Mouse (Mus musculus) forebrain, embryonic 15.5 days (tissue): Measurements from ENCODE around the gene Smad5. TPM values are rescaled to one million over a fixed set of nuclear protein-coding genes. Genes with fewer than 3 reads are reported as not detected.

Experiments used
- polyA plus RNA-seq: library from polyadenylated mRNA; unstranded; fragments of >200 nt; fragmentation: Nextera tagmentation; extraction: Ambion mirVana; gene quantifications from 2 replicates; pipeline ENCODE4 v1.2.1, GENCODE M21; 2015

Smad5 gene
- polyA plus RNA-seq, 1 experiment from 2014 or later = 32.9 TPM

Other genes with a start within 250 kb of the Smad5 start
- gene Il9, start 220.8 kb upstream of the Smad5 start, polyA plus RNA-seq = not detected in 2 replicates
- gene Fbxl21, start 180.5 kb upstream of the Smad5 start, polyA plus RNA-seq = 2.4 and 2.9 TPM in 2 replicates
- not detected in 2 replicates for gene Lect2, start 154.5 kb upstream of the Smad5 start, polyA plus RNA-seq
- 3.6 and 3.9 TPM in 2 replicates for gene Tgfbi, start 93.5 kb upstream of the Smad5 start, polyA plus RNA-seq
- 0.74 and 0.98 TPM in 2 replicates for gene Gm45623, start 50.8 kb downstream of the Smad5 start, polyA plus RNA-seq
- 3.7 and 3.9 TPM in 2 replicates for gene Trpc7, start 193.0 kb downstream of the Smad5 start, polyA plus RNA-seq